Mouse (Mus musculus): ENCODE data around the gene Arhgap6. TPM values are rescaled to one million over a fixed set of nuclear protein-coding genes. Genes with fewer than 3 reads are reported as not detected.
"Not testable (repeated sequence)": the region's sequence is repeated elsewhere in the genome, so short reads cannot be mapped to it uniquely, and the experiment has no call there.

The Arhgap6 gene
- polyA plus RNA-seq, 1 experiment = 5.5 TPM

- no peak for DNase-seq (ENCODE audit: extremely low spot score in 1 of 2, low spot score in 1 of 2)
These were observed 468.7 kb downstream of the Arhgap6 start for GRCm38 (mm10) chrX:169263433-169264172.

GRCm38 (mm10) chrX:169299579-169299978 is 504.7 kb downstream of the Arhgap6 start:
- peak in 1 of 2 experiments; percentile 58 for DNase-seq (ENCODE audit: extremely low spot score in 1 of 2, low spot score in 1 of 2)

GRCm38 (mm10) chrX:169302271-169303045 is 507.6 kb downstream of the Arhgap6 start:
- DNase-seq (ENCODE audit: extremely low spot score in 1 of 2, low spot score in 1 of 2) = no peak

GRCm38 (mm10) chrX:169303945-169304344 is 509.0 kb downstream of the Arhgap6 start:
- DNase-seq (ENCODE audit: extremely low spot score in 1 of 2, low spot score in 1 of 2) = peak in 1 of 2 experiments; percentile 46

- no peak for DNase-seq (ENCODE audit: extremely low spot score in 1 of 2, low spot score in 1 of 2)
These were observed 513.7 kb downstream of the Arhgap6 start for GRCm38 (mm10) chrX:169308559-169308958.

GRCm38 (mm10) chrX:169319066-169319760 is 524.3 kb downstream of the Arhgap6 start:
- DNase-seq (ENCODE audit: extremely low spot score in 1 of 2, low spot score in 1 of 2) = no peak

- peak; percentile 75 to 85 for DNase-seq (ENCODE audit: extremely low spot score in 1 of 2, low spot score in 1 of 2)
These were observed 525.2 kb downstream of the Arhgap6 start, which contains the start of gene Hccs for GRCm38 (mm10) chrX:169319945-169320667. TSS of gene Hccs (minus strand) at chrX:169320372.

GRCm38 (mm10) chrX:169320668-169321005 is 525.7 kb downstream of the Arhgap6 start:
- not testable (repeated sequence) for DNase-seq (ENCODE audit: extremely low spot score in 1 of 2, low spot score in 1 of 2)

- no peak for DNase-seq (ENCODE audit: extremely low spot score in 1 of 2, low spot score in 1 of 2)
These were observed 531.2 kb downstream of the Arhgap6 start for GRCm38 (mm10) chrX:169325929-169326595.

- peak in 1 of 2 experiments; percentile 79 for DNase-seq (ENCODE audit: extremely low spot score in 1 of 2, low spot score in 1 of 2)
These were observed 537.4 kb downstream of the Arhgap6 start for GRCm38 (mm10) chrX:169332264-169332663.

- no peak for DNase-seq (ENCODE audit: extremely low spot score in 1 of 2, low spot score in 1 of 2)
These were observed 542.7 kb downstream of the Arhgap6 start for GRCm38 (mm10) chrX:169337559-169337958.

- DNase-seq (ENCODE audit: extremely low spot score in 1 of 2, low spot score in 1 of 2) = no peak
These were observed 543.3 kb downstream of the Arhgap6 start for GRCm38 (mm10) chrX:169338213-169338612.

Other genes with a start within 250 kb of the Arhgap6 start
- 14.9 and 15.4 TPM in 2 replicates for gene Frmpd4, start 217.9 kb upstream of the Arhgap6 start, polyA plus RNA-seq (2012; rRNA removed)
- gene Msl3, start 121.2 kb upstream of the Arhgap6 start, polyA plus RNA-seq (2012; rRNA removed) = 19.1 and 19.5 TPM in 2 replicates

Data from frontal cortex, adult 2 months (tissue).